Mouse (Mus musculus) forebrain, embryonic 11.5 days (tissue): ENCODE results near the gene Susd2. TPM values are rescaled to one million over a fixed set of nuclear protein-coding genes. Genes with fewer than 3 reads are reported as not detected.

Source experiments
- ATAC-seq: fragments of 200-750 bp; cut with Nextera tagmentation; replicated peaks from 2 replicates; pipeline ENCODE4 v1.8.0; 2017; ENCODE audit warnings: moderate TSS enrichment; ENCODE audit not compliant: low FRiP score
- DNase-seq: peaks from one replicate; pipeline ENCODE4 v3.0.0-alpha.2; 2017; ENCODE audit warnings: low spot score
- H3K27ac ChIP-seq: fragments of 300-500 bp; sonication (generic); 2 replicates; pipeline ENCODE4 v1.5.1; 2014; ENCODE audit warnings: low read depth, low read length
- H3K27me3 ChIP-seq: fragments of 300-500 bp; sonication (generic); 2 replicates; pipeline ENCODE4 v1.6.1; 2014; ENCODE audit warnings: mild to moderate bottlenecking, low read length, mixed read lengths; ENCODE audit not compliant: control insufficient read depth, insufficient read depth
- H3K36me3 ChIP-seq: fragments of 300-500 bp; sonication (generic); 2 replicates; pipeline ENCODE4 v1.6.1; 2014; ENCODE audit warnings: mild to moderate bottlenecking, low read length, moderate library complexity, mixed read lengths; ENCODE audit not compliant: control insufficient read depth, insufficient read depth
- H3K4me1 ChIP-seq: fragments of 300-500 bp; sonication (generic); replicated peaks from 2 replicates; pipeline ENCODE4 v1.6.1; 2014; ENCODE audit warnings: low read length, mixed read lengths; ENCODE audit not compliant: control insufficient read depth, insufficient read depth
- H3K4me2 ChIP-seq: fragments of 300-500 bp; sonication (generic); 2 replicates; pipeline ENCODE4 v1.6.1; 2014; ENCODE audit warnings: low read depth, mild to moderate bottlenecking, low read length, moderate library complexity, mixed read lengths; ENCODE audit not compliant: severe bottlenecking
- H3K4me3 ChIP-seq: fragments of 300-500 bp; sonication (generic); 2 replicates; pipeline ENCODE4 v1.5.1; 2014; ENCODE audit warnings: low read depth, low read length
- H3K9ac ChIP-seq: fragments of 300-500 bp; sonication (generic); 2 replicates; pipeline ENCODE4 v1.6.1; 2014; ENCODE audit warnings: low read length
- H3K9me3 ChIP-seq: fragments of 300-500 bp; sonication (generic); 2 replicates; pipeline ENCODE4 v1.6.1; 2016; ENCODE audit warnings: low read length, mixed read lengths; ENCODE audit not compliant: control insufficient read depth
- WGBS: fragments of 180-500 bp; shearing (Covaris S2); extraction: QIAGEN DNeasy Blood & Tissue Kit; methylation state at CpG from one replicate; pipeline ENCODE4 v1.1.7; 2014; 5-methylcytosine and 5-hydroxymethylcytosine counted together
- polyA plus RNA-seq: library from polyadenylated mRNA; unstranded; fragments of >200 nt; fragmentation: Nextera tagmentation; extraction: Ambion mirVana; gene quantifications from 2 replicates; pipeline ENCODE4 v1.2.1, GENCODE M21; 2014

Gene Susd2
- 2.0 and 2.3 TPM in 2 replicates for polyA plus RNA-seq

DNA sequence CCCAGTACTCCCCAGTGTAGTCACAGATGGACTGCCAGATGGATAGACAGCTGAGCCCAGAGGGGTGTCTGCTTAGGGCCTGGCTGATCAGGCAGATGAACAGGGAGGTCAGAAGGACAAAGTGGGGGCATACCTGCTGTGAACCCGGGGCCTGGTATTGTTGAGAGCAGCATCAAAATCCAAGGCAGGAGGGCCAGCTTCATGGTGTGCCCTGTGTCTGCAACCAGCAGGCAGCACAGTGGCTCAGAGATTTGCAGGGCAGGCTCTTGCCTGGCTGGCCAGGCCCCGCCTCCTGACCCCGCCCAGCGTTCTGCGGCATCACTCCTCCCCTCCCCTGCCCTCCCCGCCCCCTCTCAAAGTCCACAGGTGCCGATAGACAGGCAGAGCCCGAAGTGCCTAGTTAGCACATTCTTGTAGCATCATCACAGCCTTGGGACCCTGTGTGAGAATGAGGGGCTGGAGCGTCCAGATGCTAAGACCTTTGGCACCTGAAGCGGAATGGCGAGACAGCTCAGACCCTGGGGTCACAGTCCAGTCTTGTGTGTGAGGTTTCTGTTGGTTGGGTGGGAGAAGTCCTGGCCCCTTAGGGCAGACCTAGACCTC, at the start of gene Susd2:
TSS of gene Susd2 (minus strand) at position 268 of the 603 bp plus-strand sequence.
- DNase-seq = peak; percentile 75
- Histone ChIP-seq H3K27me3 (no peaks in the 10 kb centered on the region), H3K9ac (no peak within 1 kb of the TSS), H3K4me1 (0 out of 2 replicates have a peak, but pooled peaks cover 4% of the 10 kb centered on the region), H3K4me2 (peak within 1 kb of the TSS; percentile 24), H3K27ac (no peak within 1 kb of the TSS), H3K36me3 (no peaks in the 10 kb centered on the region), H3K9me3 (no peaks in the 10 kb centered on the region), H3K4me3 (no peak within 1 kb of the TSS)
- ATAC-seq = peak; percentile 53; the same call in 1 of the 2 replicates
- 3% methylated on average over 11 of the region's 11 CpGs for WGBS

DNA sequence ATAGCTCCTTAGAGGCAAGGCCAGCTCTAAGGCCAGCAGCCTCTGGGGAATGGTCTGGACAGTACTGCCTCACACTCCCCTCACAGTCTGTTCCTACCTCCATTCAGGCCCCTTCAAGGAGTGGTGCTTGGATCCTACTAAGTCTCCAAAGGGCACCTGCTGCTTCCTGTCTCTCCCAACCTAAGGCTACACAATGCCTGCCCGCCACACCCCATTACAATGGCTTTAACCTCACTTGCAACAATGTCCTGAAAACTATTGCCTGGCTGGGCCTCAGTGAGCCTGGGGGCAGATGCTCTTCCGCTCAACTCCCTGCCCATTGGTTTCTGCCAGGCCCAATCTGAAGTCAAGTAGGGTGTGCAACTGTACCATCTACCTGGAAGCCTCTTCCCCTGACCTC, 44.8 kb upstream of the Susd2 start:
- Histone ChIP-seq H3K36me3 (no peaks in the 10 kb centered on the region; the same call in 1 of the 2 replicates), H3K27ac (no peak overlapping the region), H3K4me1 (peaks cover 8% of the 10 kb centered on the region; the same call in 1 of the 2 replicates), H3K27me3 (no peaks in the 10 kb centered on the region), H3K4me3 (no peak overlapping the region), H3K9ac (no peak overlapping the region), H3K9me3 (no peaks in the 10 kb centered on the region), H3K4me2 (no peak overlapping the region)
- WGBS = 76% methylated on average over 2 of the region's 2 CpGs
- DNase-seq = no peak
- ATAC-seq = no peak

DNA sequence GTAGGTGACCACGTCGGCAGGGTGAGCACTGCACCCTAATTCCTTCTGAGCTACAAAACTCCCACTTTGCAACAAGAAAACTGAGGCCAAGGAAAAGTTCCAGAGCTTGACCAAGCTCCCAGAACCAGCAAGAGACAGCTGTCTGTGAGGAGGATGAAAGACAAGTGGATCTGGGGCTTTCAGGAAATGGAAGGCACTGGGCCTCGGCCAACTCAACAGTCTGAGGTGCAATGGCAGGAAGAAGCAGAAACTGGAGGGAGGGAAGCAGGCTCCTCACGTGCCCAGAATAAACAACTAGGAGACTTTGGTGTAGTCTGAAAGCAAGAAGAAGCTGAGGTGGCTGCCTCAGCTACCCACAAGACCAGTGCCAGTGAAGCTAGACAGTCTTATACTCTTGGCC, 42.9 kb upstream of the Susd2 start:
- WGBS = 81% methylated on average over 4 of the region's 4 CpGs
- no peaks in the 10 kb centered on the region; the same call in 1 of the 2 replicates for H3K36me3 ChIP-seq
- no peak for ATAC-seq
- no peak for DNase-seq
- H3K27ac ChIP-seq = no peak overlapping the region
- H3K4me1 ChIP-seq = peaks cover 8% of the 10 kb centered on the region; the same call in 1 of the 2 replicates
- H3K9me3 ChIP-seq = no peaks in the 10 kb centered on the region
- no peaks in the 10 kb centered on the region for H3K27me3 ChIP-seq
- H3K4me2 ChIP-seq = no peak overlapping the region
- no peak overlapping the region for H3K4me3 ChIP-seq
- H3K9ac ChIP-seq = no peak overlapping the region

DNA sequence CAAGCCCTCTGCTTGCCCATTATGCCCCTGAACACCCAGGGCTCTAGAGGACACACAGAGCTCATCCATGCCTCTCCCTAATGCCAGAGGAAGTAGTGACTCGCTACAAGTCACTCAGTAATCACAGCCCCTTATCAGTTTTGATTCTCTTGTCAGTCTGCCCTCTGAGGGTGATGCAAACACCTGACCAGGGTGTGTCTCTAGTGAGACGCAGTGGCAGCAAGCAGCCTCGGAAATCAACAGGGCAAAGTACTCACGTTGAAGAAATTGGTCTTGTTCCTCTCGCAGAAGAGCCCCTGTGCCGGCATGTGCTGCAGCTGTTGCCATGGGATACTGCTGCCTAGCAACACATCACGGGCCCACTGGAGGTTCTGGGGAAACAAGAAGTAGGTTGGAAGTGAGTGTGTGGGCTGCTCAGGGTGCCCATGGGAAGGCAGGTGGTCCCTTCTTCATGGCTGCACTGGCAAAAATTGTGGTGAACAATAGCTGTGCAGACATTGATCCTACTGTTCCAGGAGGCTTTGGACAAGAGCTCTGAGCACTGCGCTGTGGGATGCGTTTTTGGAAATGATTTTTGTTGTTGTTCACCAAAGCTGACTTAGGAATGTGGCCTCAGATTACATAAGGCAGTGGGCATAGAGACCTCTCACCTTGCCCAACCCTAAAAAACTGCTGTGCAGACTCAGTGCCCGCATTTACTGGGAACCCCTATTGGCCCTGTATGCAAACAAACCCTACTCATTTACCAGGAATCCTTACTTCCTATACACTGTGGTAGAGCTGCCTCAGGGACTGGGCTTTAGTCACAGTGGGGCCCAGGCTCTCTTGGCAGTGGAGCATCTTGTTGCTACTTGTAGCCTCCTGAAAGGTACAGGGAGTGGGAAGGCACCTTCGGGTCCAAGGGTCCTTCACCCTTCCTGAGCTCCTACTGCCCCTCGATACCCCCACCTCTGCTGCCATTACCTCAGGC, 40.5 kb upstream of the Susd2 start:
- H3K4me3 ChIP-seq = no peak overlapping the region
- peak; percentile 85 for DNase-seq
- H3K4me1 ChIP-seq = peaks cover 8% of the 10 kb centered on the region; the same call in 1 of the 2 replicates
- no peaks in the 10 kb centered on the region for H3K9me3 ChIP-seq
- WGBS = 53% methylated on average over 12 of the region's 12 CpGs
- no peaks in the 10 kb centered on the region; the same call in 1 of the 2 replicates for H3K36me3 ChIP-seq
- H3K27ac ChIP-seq = no peak overlapping the region
- peak; percentile 82; the same call in 1 of the 2 replicates for ATAC-seq
- H3K9ac ChIP-seq = no peak overlapping the region
- H3K27me3 ChIP-seq = no peaks in the 10 kb centered on the region
- H3K4me2 ChIP-seq = no peak overlapping the region

DNA sequence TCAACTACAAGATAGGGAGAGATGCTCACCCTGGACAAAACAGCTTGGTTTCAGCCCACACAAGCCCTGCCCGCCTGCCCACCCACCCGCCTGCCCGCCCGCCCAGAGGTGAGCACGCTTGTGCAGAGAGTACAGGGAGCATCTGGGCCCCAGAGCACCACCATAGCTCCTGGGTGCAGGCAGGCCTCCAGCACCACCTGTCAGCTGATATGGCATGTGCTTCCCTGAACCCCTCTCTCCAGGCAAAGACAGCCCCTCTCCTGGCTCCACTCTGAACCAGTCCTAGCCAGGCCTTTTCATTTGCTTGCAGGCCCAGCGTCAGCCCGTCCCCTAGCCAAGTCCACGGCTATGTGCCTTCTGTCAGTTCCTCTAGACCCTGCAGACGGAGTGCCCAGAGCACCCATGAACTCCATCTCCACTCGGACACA, 36.8 kb upstream of the Susd2 start:
- H3K4me3 ChIP-seq = no peak overlapping the region
- no peak for DNase-seq
- H3K4me2 ChIP-seq = no peak overlapping the region
- 97% methylated on average over 10 of the region's 10 CpGs for WGBS
- no peak overlapping the region for H3K9ac ChIP-seq
- ATAC-seq = no peak
- no peaks in the 10 kb centered on the region for H3K9me3 ChIP-seq
- no peaks in the 10 kb centered on the region; the same call in 1 of the 2 replicates for H3K36me3 ChIP-seq
- H3K27me3 ChIP-seq = no peaks in the 10 kb centered on the region
- H3K4me1 ChIP-seq = peaks cover 8% of the 10 kb centered on the region; the same call in 1 of the 2 replicates
- no peak overlapping the region for H3K27ac ChIP-seq

DNA sequence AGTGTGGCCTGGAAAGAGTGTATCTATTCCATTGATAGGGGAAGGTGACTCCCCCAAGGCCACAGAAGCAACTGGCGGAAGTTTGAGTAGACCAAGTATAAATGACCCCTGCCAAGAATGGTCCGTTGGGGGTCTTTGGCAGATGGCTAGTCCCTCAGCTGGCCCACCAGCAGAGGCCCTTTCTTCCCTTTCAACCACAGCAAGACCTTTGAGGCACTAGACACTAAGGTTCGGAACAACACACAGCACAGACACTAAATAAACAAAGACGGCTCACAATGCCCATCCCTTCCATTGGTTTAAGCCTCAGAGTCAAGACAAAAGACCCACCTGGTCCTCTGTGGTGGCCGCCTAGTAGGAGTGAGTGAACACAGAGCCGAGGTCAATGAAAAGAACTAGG, 35.4 kb upstream of the Susd2 start:
- Histone ChIP-seq H3K9me3 (no peaks in the 10 kb centered on the region), H3K36me3 (no peaks in the 10 kb centered on the region; the same call in 1 of the 2 replicates), H3K9ac (no peak overlapping the region), H3K4me1 (peaks cover under 1% of the 10 kb centered on the region; the same call in 1 of the 2 replicates), H3K4me3 (no peak overlapping the region), H3K27ac (no peak overlapping the region), H3K4me2 (no peak overlapping the region), H3K27me3 (no peaks in the 10 kb centered on the region)
- 81% methylated on average over 6 of the region's 6 CpGs for WGBS
- no peak for DNase-seq
- no peak for ATAC-seq

DNA sequence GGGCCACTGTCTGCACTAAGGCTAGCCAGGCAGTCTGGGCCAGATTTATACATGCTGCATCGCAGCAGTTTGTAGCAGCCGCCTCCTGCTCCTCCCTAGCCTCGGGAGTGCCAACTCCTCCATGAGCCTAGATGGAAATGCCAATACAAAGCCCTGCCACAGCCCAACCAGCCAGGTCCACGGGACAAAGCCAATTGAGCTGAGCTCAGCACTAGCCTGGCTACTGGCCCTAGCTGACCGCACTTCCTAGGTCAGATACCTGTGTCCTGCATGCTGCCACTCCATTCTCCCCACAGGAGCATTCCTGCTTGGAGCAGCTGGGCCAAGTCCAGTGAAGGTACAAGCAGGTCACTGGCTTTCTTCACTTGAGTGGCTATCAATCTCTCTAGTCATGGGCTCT, 34.2 kb upstream of the Susd2 start:
- no peak overlapping the region for H3K27ac ChIP-seq
- WGBS = 89% methylated on average over 5 of the region's 5 CpGs
- H3K4me3 ChIP-seq = no peak overlapping the region
- no peak overlapping the region for H3K4me2 ChIP-seq
- H3K36me3 ChIP-seq = no peaks in the 10 kb centered on the region; the same call in 1 of the 2 replicates
- no peak overlapping the region for H3K9ac ChIP-seq
- no peaks in the 10 kb centered on the region for H3K27me3 ChIP-seq
- H3K4me1 ChIP-seq = no peaks in the 10 kb centered on the region
- DNase-seq (no peak), ATAC-seq (no peak)
- H3K9me3 ChIP-seq = no peaks in the 10 kb centered on the region

DNA sequence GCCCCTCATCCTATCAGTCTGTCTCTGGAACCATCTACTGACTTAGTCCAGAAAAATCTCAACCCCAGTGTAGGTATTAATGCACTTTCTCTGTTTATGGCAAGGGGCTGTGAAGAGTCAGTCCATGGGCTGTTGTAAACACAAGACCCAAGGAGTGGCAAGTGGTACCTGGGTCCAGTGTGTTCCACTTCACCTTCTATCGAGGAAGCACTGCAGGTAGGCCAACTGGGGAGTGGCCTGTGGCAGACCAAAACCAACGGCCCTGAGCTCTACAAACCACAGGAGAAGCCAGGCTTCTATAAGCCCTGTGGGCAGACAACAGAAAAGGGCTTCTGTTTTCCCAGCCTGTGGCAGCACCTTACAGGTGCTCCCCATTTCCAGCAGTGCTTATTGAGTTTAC, 33.8 kb upstream of the Susd2 start:
- no peaks in the 10 kb centered on the region for H3K9me3 ChIP-seq
- H3K9ac ChIP-seq = no peak overlapping the region
- H3K36me3 ChIP-seq = no peaks in the 10 kb centered on the region; the same call in 1 of the 2 replicates
- WGBS = 93% methylated on average over 2 of the region's 2 CpGs
- H3K4me2 ChIP-seq = no peak overlapping the region
- no peaks in the 10 kb centered on the region for H3K4me1 ChIP-seq
- H3K27me3 ChIP-seq = no peaks in the 10 kb centered on the region
- DNase-seq (no peak), ATAC-seq (no peak)
- H3K4me3 ChIP-seq = no peak overlapping the region
- H3K27ac ChIP-seq = no peak overlapping the region
